Mouse (Mus musculus) megakaryocyte, embryonic 14.5 days (primary cell): Measurements from ENCODE around the gene Ssna1. TPM values are rescaled to one million over a fixed set of nuclear protein-coding genes. Genes with fewer than 3 reads are reported as not detected.

Source experiments
- H3K27me3 ChIP-seq: replicated peaks from 2 replicates; pipeline ENCODE3; 2012; ENCODE audit warnings: inconsistent platforms
- H3K36me3 ChIP-seq: replicated peaks from 2 replicates; pipeline ENCODE3; 2012; ENCODE audit warnings: low read length, inconsistent platforms, mixed read lengths
- H3K4me1 ChIP-seq: 2 replicates; pipeline ENCODE4 v1.6.1; 2012; ENCODE audit warnings: inconsistent platforms
- H3K4me3 ChIP-seq: replicated peaks from 2 replicates; pipeline ENCODE3; 2012; ENCODE audit warnings: moderate library complexity, mild to moderate bottlenecking, inconsistent platforms
- H3K9me3 ChIP-seq: 2 replicates; pipeline ENCODE4 v1.6.1; 2012; ENCODE audit warnings: inconsistent platforms
- FLI1 ChIP-seq: IDR thresholded peaks from 2 replicates; pipeline ENCODE4 v1.6.1; 2012; ENCODE audit warnings: low read length, inconsistent platforms, mixed read lengths
- GATA1 ChIP-seq: IDR thresholded peaks from 3 replicates; pipeline ENCODE4 v1.6.1; 2012; ENCODE audit warnings: mixed read lengths, low read length, inconsistent platforms, borderline replicate concordance
- polyA plus RNA-seq: library from polyadenylated mRNA; stranded (reverse); fragments of >175 nt; gene quantifications from 2 replicates; pipeline ENCODE4 v1.2.3, GENCODE M21; 2012; ENCODE audit warnings: low replicate concordance; ENCODE audit not compliant: insufficient read depth

Gene Ssna1
- polyA plus RNA-seq, 1 experiment: 160 TPM

- H3K9me3 ChIP-seq: peaks cover 9% of the 10 kb centered on the region; the same call in 1 of the 2 replicates
- no peaks in the 10 kb centered on the region for H3K36me3 ChIP-seq
- H3K4me3 ChIP-seq: peak overlapping the region; percentile 87
- no peak for TF ChIP-seq GATA1
- no peak for TF ChIP-seq FLI1
- H3K4me1 ChIP-seq: peaks cover 20% of the 10 kb centered on the region
- H3K27me3 ChIP-seq: peaks cover 80% of the 10 kb centered on the region
Observed at GRCm38 (mm10) chr2:25304657-25305541, 32.7 kb upstream of the Ssna1 start.

GRCm38 (mm10) chr2:25303931-25304656 is 31.9 kb upstream of the Ssna1 start:
- no peak for TF ChIP-seq FLI1
- TF ChIP-seq GATA1: no peak
- Histone ChIP-seq H3K9me3 (peaks cover 10% of the 10 kb centered on the region; the same call in 1 of the 2 replicates), H3K4me3 (peak overlapping the region; percentile 69), H3K27me3 (peaks cover 80% of the 10 kb centered on the region), H3K36me3 (no peaks in the 10 kb centered on the region), H3K4me1 (peaks cover 20% of the 10 kb centered on the region)

GRCm38 (mm10) chr2:25303452-25303851 is 31.2 kb upstream of the Ssna1 start:
- H3K9me3 ChIP-seq: peaks cover 12% of the 10 kb centered on the region
- TF ChIP-seq FLI1: no peak
- H3K27me3 ChIP-seq: peaks cover 78% of the 10 kb centered on the region
- H3K36me3 ChIP-seq: no peaks in the 10 kb centered on the region
- H3K4me1 ChIP-seq: peaks cover 20% of the 10 kb centered on the region
- no peak overlapping the region for H3K4me3 ChIP-seq

- Histone ChIP-seq H3K27me3 (peaks cover 78% of the 10 kb centered on the region), H3K36me3 (no peaks in the 10 kb centered on the region), H3K4me3 (no peak overlapping the region), H3K4me1 (no peaks in the 10 kb centered on the region; the same call in 1 of the 2 replicates), H3K9me3 (peaks cover 12% of the 10 kb centered on the region)
- TF ChIP-seq GATA1: no peak
- no peak for TF ChIP-seq FLI1
Observed at GRCm38 (mm10) chr2:25298046-25298445, 25.8 kb upstream of the Ssna1 start.

GRCm38 (mm10) chr2:25297093-25297492 is 24.9 kb upstream of the Ssna1 start:
- TF ChIP-seq FLI1: no peak
- TF ChIP-seq GATA1: no peak
- Histone ChIP-seq H3K4me1 (peaks cover 7% of the 10 kb centered on the region), H3K4me3 (no peak overlapping the region), H3K9me3 (peaks cover 12% of the 10 kb centered on the region), H3K27me3 (peaks cover 79% of the 10 kb centered on the region), H3K36me3 (no peaks in the 10 kb centered on the region)

- Histone ChIP-seq H3K27me3 (peaks cover 100% of the 10 kb centered on the region), H3K9me3 (no peaks in the 10 kb centered on the region)
Observed at GRCm38 (mm10) chr2:25293706-25294105, 21.5 kb upstream of the Ssna1 start.

GRCm38 (mm10) chr2:25292856-25293255 is 20.6 kb upstream of the Ssna1 start:
- no peak overlapping the region for H3K4me3 ChIP-seq
- no peaks in the 10 kb centered on the region for H3K9me3 ChIP-seq
- peaks cover 100% of the 10 kb centered on the region for H3K27me3 ChIP-seq
- H3K36me3 ChIP-seq: no peaks in the 10 kb centered on the region
- TF ChIP-seq GATA1 (no peak), FLI1 (no peak)
- H3K4me1 ChIP-seq: peaks cover 28% of the 10 kb centered on the region

More at GRCm38 (mm10) chr2:25293706-25294105, 21.5 kb upstream of the Ssna1 start:
- no peak overlapping the region for H3K4me3 ChIP-seq
- TF ChIP-seq GATA1 (no peak), FLI1 (no peak)
- H3K36me3 ChIP-seq: no peaks in the 10 kb centered on the region
- H3K4me1 ChIP-seq: peaks cover 28% of the 10 kb centered on the region

- Histone ChIP-seq H3K27me3 (peaks cover 99% of the 10 kb centered on the region), H3K9me3 (no peaks in the 10 kb centered on the region), H3K4me1 (peaks cover 32% of the 10 kb centered on the region), H3K4me3 (peak overlapping the region; percentile 76), H3K36me3 (no peaks in the 10 kb centered on the region)
- TF ChIP-seq FLI1 (no peak), GATA1 (no peak)
Observed at GRCm38 (mm10) chr2:25292054-25292544, 19.9 kb upstream of the Ssna1 start.

GRCm38 (mm10) chr2:25291184-25292053 is 19.2 kb upstream of the Ssna1 start:
- peaks cover 3% of the 10 kb centered on the region for H3K36me3 ChIP-seq
- TF ChIP-seq GATA1 (no peak), FLI1 (no peak)
- peaks cover 98% of the 10 kb centered on the region for H3K27me3 ChIP-seq
- H3K9me3 ChIP-seq: no peaks in the 10 kb centered on the region
- no peak overlapping the region for H3K4me3 ChIP-seq
- H3K4me1 ChIP-seq: peaks cover 39% of the 10 kb centered on the region
